Comparison of ENCODE assay signal across 24 mouse cellular contexts in genomic region chr2:94387846-94388245, GRCm38 (mm10). TPM values are rescaled to one million over a fixed set of nuclear protein-coding genes. Genes with fewer than 3 reads are reported as not detected.
DNase-seq lines count a peak whose midpoint lies in the region; ATAC-seq and TF ChIP-seq lines count a peak whose summit lies in the region.
"Had no signal": no experiment of that assay in that cellular context is flagged by ENCODE, and none has a peak within 500 bp of the region (broad histone marks: within the 10 kb centered on the region; RNA-seq: fewer than 3 reads in every experiment).

No protein-coding gene starts in this region.

- H3K4me1 ChIP-seq in heart, embryonic 15.5 days (replicated peaks), result peaks cover 21% of the 10 kb centered on the region
- H3K4me1 ChIP-seq: embryonic facial prominence, embryonic 12.5 days; embryonic facial prominence, embryonic 15.5 days; forebrain, embryonic 15.5 days had no signal

- no peak for TF ChIP-seq CTCF in gastrocnemius, adult 2 months (IDR thresholded peaks at IDR 0.05)

- no peak overlapping the region for H3K9ac ChIP-seq in heart, embryonic 15.5 days
- H3K9ac ChIP-seq: embryonic facial prominence, embryonic 12.5 days; embryonic facial prominence, embryonic 15.5 days; forebrain, embryonic 15.5 days; hindbrain, embryonic 14.5 days had no signal

- no peak for DNase-seq in gastrocnemius, adult 2 months
- DNase-seq in gastrocnemius, postnatal 4 days (ENCODE audit: low spot score in 2 of 2), result no peak
- no peak for DNase-seq in heart, adult 9 months (ENCODE audit: low spot score in 2 of 2)
- DNase-seq in 416B (ENCODE audit: low read depth), result peak; percentile 32
- no peak for DNase-seq in adrenal gland, postnatal 14 days
- no peak for DNase-seq in urinary bladder, postnatal 10 days (ENCODE audit: low spot score)
- DNase-seq: adrenal gland, adult 8-10 months; cerebellum, adult 11 months; cerebellum, adult 9-11 months; cerebellum, postnatal 25 days; gastrocnemius, postnatal 25 days; heart, postnatal 14 days; heart, postnatal 4 days; kidney, adult 18-20 months had no signal

- no peaks in the 10 kb centered on the region for H3K27me3 ChIP-seq in heart, embryonic 15.5 days
- H3K27me3 ChIP-seq: embryonic facial prominence, embryonic 12.5 days; embryonic facial prominence, embryonic 15.5 days; forebrain, embryonic 15.5 days had no signal

- intact Hi-C loops in gastrocnemius, adult 2 months (cut with DNase I), result no loop called here

- 75% methylated on average over 5 of the region's 5 CpGs for WGBS in heart, embryonic 15.5 days

- H3K4me3 ChIP-seq in gastrocnemius, adult 2 months, result no peak overlapping the region
- H3K4me3 ChIP-seq in heart, embryonic 15.5 days, result no peak overlapping the region
- H3K4me3 ChIP-seq: embryonic facial prominence, embryonic 12.5 days; embryonic facial prominence, embryonic 15.5 days; forebrain, embryonic 15.5 days had no signal

- peaks cover 3% of the 10 kb centered on the region; the same call in 1 of the 2 replicates for H3K36me3 ChIP-seq in heart, embryonic 15.5 days

- peak overlapping the region; percentile 56; the same call in 1 of the 2 replicates for H3K27ac ChIP-seq in gastrocnemius, adult 2 months
- no peak overlapping the region for H3K27ac ChIP-seq in heart, embryonic 15.5 days
- H3K27ac ChIP-seq: embryonic facial prominence, embryonic 12.5 days; embryonic facial prominence, embryonic 15.5 days; forebrain, embryonic 15.5 days; hindbrain, embryonic 14.5 days; hindbrain, postnatal 0 days had no signal

- 0 out of 2 replicates have a peak, but pooled peaks have one; percentile 22 for ATAC-seq in heart, embryonic 15.5 days (replicated peaks; ENCODE audit: insufficient number of reproducible peaks, insufficient read depth, low FRiP score, low read depth)
- ATAC-seq: activated CD4-positive, CD25-positive, alpha-beta regulatory T cell, adult 4 months; forebrain, embryonic 15.5 days; hindbrain, postnatal 0 days; inflammation-experienced regulatory T-cells, adult 6 months; intestine, embryonic 16.5 days had no signal

- no peaks in the 10 kb centered on the region for H3K9me3 ChIP-seq in heart, embryonic 15.5 days (replicated peaks)
- H3K9me3 ChIP-seq: embryonic facial prominence, embryonic 12.5 days; embryonic facial prominence, embryonic 15.5 days; forebrain, embryonic 15.5 days had no signal

- H3K4me2 ChIP-seq in heart, embryonic 15.5 days, result no peak overlapping the region
- H3K4me2 ChIP-seq: embryonic facial prominence, embryonic 12.5 days; embryonic facial prominence, embryonic 15.5 days; forebrain, embryonic 15.5 days; heart, embryonic 11.5 days; hindbrain, embryonic 14.5 days had no signal

RNA-seq across cellular contexts. Expression of gene Ttc17, which starts 18.6 kb away (rescaled TPM):
- 10 to 100 TPM; 23.5 to 24.9 TPM for total RNA-seq in gastrocnemius, adult 2 months (2021)
- 10 to 100 TPM; 21.5 to 23.2 TPM for total RNA-seq in gastrocnemius, postnatal 4 days (2021)
- 14.6 and 16.0 TPM in 2 replicates for polyA plus RNA-seq in heart, embryonic 15.5 days (2015; fragmentation: Nextera tagmentation; extraction: Ambion mirVana)
- 32.2 and 33.2 TPM in 2 replicates for total RNA-seq in adrenal gland, postnatal 14 days (2021)

RNA-seq across cellular contexts. Expression of gene Api5, which starts 50.1 kb away (rescaled TPM):
- 10 to 100 TPM; 19.2 to 21.3 TPM for total RNA-seq in gastrocnemius, adult 2 months (2021)
- 10 to 100 TPM; 36.1 to 41.4 TPM for total RNA-seq in gastrocnemius, postnatal 4 days (2021)
- 70.0 and 84.7 TPM in 2 replicates for polyA plus RNA-seq in heart, embryonic 15.5 days (2015; fragmentation: Nextera tagmentation; extraction: Ambion mirVana)
- total RNA-seq in adrenal gland, postnatal 14 days (2021), result 74.6 and 75.3 TPM in 2 replicates
